Mouse (Mus musculus): ENCODE results near the gene Pdcl.

Pdcl gene

GRCm38 (mm10) chr2:37358633-37359540 lies at the start of gene Pdcl:
Pdcl (minus strand) TSS chr2:37359332.
- peak; percentile 81 for DNase-seq (ENCODE audit: low spot score)

DNA sequence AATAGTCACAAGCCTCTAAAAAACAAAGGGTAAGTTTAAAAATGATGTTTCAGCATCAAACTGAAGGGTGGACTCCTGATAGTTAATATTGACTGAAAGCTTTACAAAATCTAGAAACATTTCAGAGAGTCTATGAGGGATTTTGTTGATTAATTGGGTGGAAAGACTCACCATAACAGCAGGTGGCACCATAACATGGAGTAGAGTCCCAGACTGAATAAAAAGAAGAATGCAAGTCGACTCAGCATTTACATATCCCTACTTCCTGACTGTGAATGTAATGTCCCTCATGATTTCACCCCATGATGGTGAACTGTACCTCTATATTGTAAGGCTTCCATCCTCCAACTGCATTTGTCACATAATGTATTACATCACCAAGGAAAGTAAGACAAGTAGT lies 36.4 kb upstream of the Pdcl start:
- no peak for DNase-seq (ENCODE audit: low spot score)

GRCm38 (mm10) chr2:37382921-37383320 lies 23.8 kb upstream of the Pdcl start:
- DNase-seq (ENCODE audit: low spot score) = no peak

DNA sequence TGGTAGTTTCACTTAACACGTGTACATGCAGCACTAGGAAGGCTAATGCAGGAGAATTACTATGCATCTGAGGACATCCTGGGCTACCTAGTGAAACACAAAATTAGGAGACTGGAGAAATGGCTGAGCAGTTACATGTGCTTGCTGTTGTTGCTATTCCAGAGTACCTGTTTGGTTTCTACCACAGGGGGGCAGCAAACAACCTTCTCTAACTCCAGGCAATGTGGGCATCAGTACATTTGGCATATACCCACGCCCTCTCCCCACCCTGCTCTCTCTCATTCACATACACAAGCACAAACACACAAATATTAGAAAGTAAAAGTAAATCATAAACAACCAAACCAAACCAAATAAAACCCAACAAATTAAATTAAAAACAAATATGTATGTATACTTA lies 21.1 kb upstream of the Pdcl start:
- DNase-seq (ENCODE audit: low spot score) = peak; percentile 32

DNA sequence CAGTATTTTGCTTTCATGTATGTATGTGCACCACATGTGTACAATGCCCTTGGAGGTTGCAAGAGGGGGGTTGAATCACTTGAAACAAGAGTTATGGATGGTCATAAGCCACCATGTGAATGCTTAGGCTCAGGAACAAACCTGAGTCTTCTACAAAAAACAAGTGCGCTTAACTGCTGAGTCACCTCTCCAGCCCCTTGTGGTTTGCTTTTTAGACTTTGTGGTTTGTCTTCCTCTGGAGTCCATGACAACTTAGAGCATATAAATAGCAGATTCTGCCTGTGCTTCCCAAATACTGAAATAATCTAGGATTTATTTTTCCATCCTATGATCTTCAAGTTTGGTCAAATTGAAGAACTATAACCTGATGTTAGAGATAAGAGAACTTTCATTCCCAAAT lies 16.9 kb upstream of the Pdcl start:
- DNase-seq (ENCODE audit: low spot score) = no peak

- no peak for DNase-seq (ENCODE audit: low spot score)
Observed at GRCm38 (mm10) chr2:37370651-37371050, 11.5 kb upstream of the Pdcl start.

DNA sequence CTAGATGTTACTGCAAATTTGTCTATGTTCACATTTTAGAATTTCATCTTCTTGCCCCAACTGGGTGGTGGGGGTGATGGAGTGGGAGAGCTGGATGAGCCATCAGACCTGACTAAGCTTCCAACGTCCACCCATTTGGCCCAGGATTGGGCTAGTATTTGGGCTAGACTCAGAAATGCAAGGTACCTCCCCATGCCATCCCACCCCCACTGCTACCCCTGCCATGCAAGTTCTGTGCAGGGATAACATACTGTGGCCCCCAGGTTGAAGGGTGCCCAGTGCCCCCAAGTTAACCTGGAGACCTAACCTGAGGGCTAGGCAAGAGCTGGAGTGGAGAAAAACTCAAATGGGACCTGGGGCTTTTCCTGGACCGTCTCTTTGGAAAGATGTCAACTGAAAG lies 776 bp upstream of the Pdcl start:
- DNase-seq (ENCODE audit: low spot score) = no peak

- DNase-seq (ENCODE audit: low spot score) = no peak
Observed at GRCm38 (mm10) chr2:37355571-37355970, 3.6 kb downstream of the Pdcl start.

GRCm38 (mm10) chr2:37351671-37352070 lies 7.5 kb downstream of the Pdcl start:
- DNase-seq (ENCODE audit: low spot score) = peak; percentile 24

DNA sequence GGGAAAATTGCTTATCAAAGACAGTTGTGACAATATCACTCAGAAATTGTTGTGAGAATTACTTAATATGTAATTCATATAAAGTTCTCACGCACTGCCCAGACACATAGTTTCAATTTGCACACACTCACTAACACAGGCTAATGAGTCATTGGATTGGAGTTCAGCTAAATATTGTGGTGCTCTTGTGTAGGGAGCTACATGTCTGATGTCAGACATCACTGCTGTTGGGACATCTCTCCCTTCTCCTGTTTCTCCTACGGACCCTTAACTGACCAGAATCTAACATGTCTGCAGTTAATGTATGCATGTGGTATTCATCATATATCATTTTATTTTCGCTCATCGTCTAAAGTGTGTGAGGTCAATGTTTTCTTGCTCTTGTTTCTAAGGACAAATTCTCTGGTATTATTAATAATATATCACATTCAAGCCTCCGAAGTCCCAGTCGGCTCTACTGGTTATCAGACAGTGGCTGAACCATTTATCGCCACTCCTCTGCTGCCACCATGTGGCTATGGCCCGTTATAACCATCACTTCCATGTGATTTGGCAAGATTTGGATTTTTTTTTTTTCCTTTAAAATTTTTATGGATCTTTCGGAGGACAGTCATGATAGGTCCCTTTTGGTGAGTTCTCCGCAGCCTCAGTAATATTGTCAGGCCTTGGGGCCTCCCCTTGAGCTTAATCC lies 20.5 kb downstream of the Pdcl start:
- DNase-seq (ENCODE audit: low spot score) = no peak

DNA sequence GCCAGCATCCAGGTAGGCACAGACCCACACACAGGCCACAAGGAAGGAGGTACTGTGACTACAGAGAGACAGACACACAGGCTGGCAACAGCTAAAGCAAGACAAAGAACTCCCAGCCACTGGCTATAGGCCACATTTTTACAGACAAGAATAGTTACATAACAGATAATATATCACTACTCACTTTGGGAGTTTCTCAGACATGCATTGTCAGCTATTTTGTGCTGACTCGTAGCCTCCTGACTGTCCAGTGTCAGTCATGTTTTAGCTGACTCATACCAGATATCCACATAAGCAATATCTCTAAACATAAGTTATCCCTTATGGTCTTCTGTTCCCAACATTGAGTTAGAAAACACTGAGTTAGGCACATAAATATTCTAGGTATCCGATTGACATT lies 25.8 kb downstream of the Pdcl start:
- DNase-seq (ENCODE audit: low spot score) = no peak

DNA sequence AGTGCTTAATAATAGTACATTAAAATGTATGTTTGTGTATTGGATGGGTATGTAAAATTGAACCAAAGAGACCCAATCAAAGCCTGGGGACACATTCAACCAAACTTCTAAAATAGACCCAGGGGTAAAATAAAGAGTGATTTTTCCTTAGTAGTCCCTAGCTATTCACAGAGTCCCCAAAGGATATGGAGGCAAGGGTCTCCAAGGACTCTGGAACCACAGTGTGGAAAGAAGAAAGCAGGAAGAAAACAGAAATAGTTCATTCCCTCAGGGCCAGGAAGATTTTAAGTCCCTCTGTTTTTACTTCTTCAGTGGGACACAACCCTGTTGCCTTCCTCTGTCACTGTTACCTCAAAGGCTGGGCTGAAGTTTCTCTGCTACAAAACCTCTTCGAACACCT lies 32.9 kb downstream of the Pdcl start, which contains the start of gene Olfr368:
Gene Olfr368 (plus strand): TSS at position 301 of the 400 bp plus-strand sequence.
- no peak for DNase-seq (ENCODE audit: low spot score)
